Mouse (Mus musculus) T-helper 1 cell (primary cell): ENCODE results near the gene Gabra2.

Experiments
- in situ Hi-C: fragments of 300-600 bp; cut with MboI, MseI; formaldehyde crosslinking; loops from one replicate; pipeline ENCODE4 v1.15.1; 2025; ENCODE audit warnings: high pct_unique_total_duplicates

The Gabra2 gene

GRCm38 (mm10) chr5:71095725-71096607 is at the start of gene Gabra2:
Gabra2 (minus strand) TSS chr5:71095849.
- in situ Hi-C loops, result no loop called here

GRCm38 (mm10) chr5:71136691-71137090 is 41.0 kb upstream of the Gabra2 start:
- in situ Hi-C loops, result no loop called here

GRCm38 (mm10) chr5:71135840-71136239 is 40.2 kb upstream of the Gabra2 start:
- in situ Hi-C loops, result no loop called here

GRCm38 (mm10) chr5:71127721-71128120 is 32.1 kb upstream of the Gabra2 start:
- in situ Hi-C loops, result no loop called here

GRCm38 (mm10) chr5:71115216-71115615 is 19.6 kb upstream of the Gabra2 start:
- in situ Hi-C loops, result no loop called here

GRCm38 (mm10) chr5:71095180-71095579 is 469 bp downstream of the Gabra2 start:
- in situ Hi-C loops, result no loop called here

GRCm38 (mm10) chr5:71094776-71095175 is 873 bp downstream of the Gabra2 start:
- in situ Hi-C loops, result no loop called here

- in situ Hi-C loops, result no loop called here
These were observed 1.8 kb downstream of the Gabra2 start for GRCm38 (mm10) chr5:71093807-71094206.

- in situ Hi-C loops, result no loop called here
These were observed 3.2 kb downstream of the Gabra2 start for GRCm38 (mm10) chr5:71092475-71092874.

- in situ Hi-C loops, result no loop called here
These were observed 3.7 kb downstream of the Gabra2 start for GRCm38 (mm10) chr5:71091926-71092325.

GRCm38 (mm10) chr5:71078861-71079260 is 16.8 kb downstream of the Gabra2 start:
- in situ Hi-C loops, result no loop called here

GRCm38 (mm10) chr5:71061696-71062095 is 34.0 kb downstream of the Gabra2 start:
- in situ Hi-C loops, result no loop called here

GRCm38 (mm10) chr5:71058047-71058446 is 37.6 kb downstream of the Gabra2 start:
- in situ Hi-C loops, result no loop called here

- in situ Hi-C loops, result no loop called here
These were observed 58.3 kb downstream of the Gabra2 start for GRCm38 (mm10) chr5:71037352-71037751.

- in situ Hi-C loops, result loop anchor here (10.0 kb wide), 1 partner anchor 211 kb away; no protein-coding TSS in a partner anchor
These were observed 69.7 kb downstream of the Gabra2 start for GRCm38 (mm10) chr5:71025956-71026355.

GRCm38 (mm10) chr5:71011751-71012150 is 83.9 kb downstream of the Gabra2 start:
- in situ Hi-C loops, result no loop called here

GRCm38 (mm10) chr5:71011271-71011670 is 84.4 kb downstream of the Gabra2 start:
- in situ Hi-C loops, result no loop called here

GRCm38 (mm10) chr5:71010797-71011196 is 84.9 kb downstream of the Gabra2 start:
- in situ Hi-C loops, result no loop called here

GRCm38 (mm10) chr5:70995617-70996325 is 99.9 kb downstream of the Gabra2 start:
- in situ Hi-C loops, result no loop called here

- in situ Hi-C loops, result no loop called here
These were observed 102.4 kb downstream of the Gabra2 start for GRCm38 (mm10) chr5:70993281-70993680.

GRCm38 (mm10) chr5:70990891-70991290 is 104.8 kb downstream of the Gabra2 start:
- in situ Hi-C loops, result no loop called here
